In genomic region chr11:50114329-50114728, GRCm38 (mm10) we compare ENCODE assay signal across 8 mouse cellular contexts. TPM values are rescaled to one million over a fixed set of nuclear protein-coding genes. Genes with fewer than 3 reads are reported as not detected.
DNase-seq lines count a peak whose midpoint lies in the region; ATAC-seq and TF ChIP-seq lines count a peak whose summit lies in the region.

No protein-coding gene starts in this region.

- no peak overlapping the region for H3K9ac ChIP-seq in forebrain, embryonic 12.5 days
- H3K9ac ChIP-seq in hindbrain, postnatal 0 days (replicated peaks; ENCODE audit: low read length) = no peak overlapping the region
- no peak overlapping the region for H3K9ac ChIP-seq in liver, adult 2 months (ENCODE audit: low read depth, low read length)

- H3K4me2 ChIP-seq in forebrain, embryonic 12.5 days = no peak overlapping the region
- H3K4me2 ChIP-seq in hindbrain, postnatal 0 days (ENCODE audit: low read depth, low read length) = no peak overlapping the region

- no peak for TF ChIP-seq POLR2A in liver, adult 2 months (IDR thresholded peaks at IDR 0.05; ENCODE audit: extremely low read depth, insufficient read depth, low read length)

- no peaks in the 10 kb centered on the region for H3K27me3 ChIP-seq in forebrain, embryonic 12.5 days
- H3K27me3 ChIP-seq in hindbrain, postnatal 0 days (ENCODE audit: insufficient read depth, low read length) = no peaks in the 10 kb centered on the region
- no peaks in the 10 kb centered on the region for H3K27me3 ChIP-seq in liver, adult 2 months (ENCODE audit: control insufficient read depth, insufficient read depth, low read length)

- H3K36me3 ChIP-seq in forebrain, embryonic 12.5 days (replicated peaks) = peaks cover 21% of the 10 kb centered on the region
- peaks cover 3% of the 10 kb centered on the region; the same call in 1 of the 2 replicates for H3K36me3 ChIP-seq in hindbrain, postnatal 0 days (ENCODE audit: insufficient read depth, low read length)
- H3K36me3 ChIP-seq in liver, adult 2 months (ENCODE audit: control insufficient read depth, insufficient read depth, low read length) = no peaks in the 10 kb centered on the region

- H3K4me3 ChIP-seq in forebrain, embryonic 12.5 days (replicated peaks) = no peak overlapping the region
- H3K4me3 ChIP-seq in hindbrain, postnatal 0 days (ENCODE audit: low read length) = no peak overlapping the region
- no peak overlapping the region for H3K4me3 ChIP-seq in liver, adult 2 months (ENCODE audit: insufficient read depth, low read depth, low read length)

- TF ChIP-seq CTCF in hindbrain, postnatal 0 days (IDR thresholded peaks at IDR 0.05; ENCODE audit: low read depth) = peak; percentile 81
- TF ChIP-seq CTCF in liver, adult 2 months (IDR thresholded peaks at IDR 0.05; ENCODE audit: low read depth, low read length) = peak; percentile 94

- no peaks in the 10 kb centered on the region for H3K9me3 ChIP-seq in forebrain, embryonic 12.5 days
- no peaks in the 10 kb centered on the region for H3K9me3 ChIP-seq in hindbrain, postnatal 0 days (ENCODE audit: low read length)

- H3K79me2 ChIP-seq in liver, adult 2 months (ENCODE audit: control insufficient read depth, insufficient read depth, low read length) = no peaks in the 10 kb centered on the region

- H3K4me1 ChIP-seq in forebrain, embryonic 12.5 days = no peaks in the 10 kb centered on the region
- H3K4me1 ChIP-seq in hindbrain, postnatal 0 days (ENCODE audit: insufficient read depth, low read length) = no peaks in the 10 kb centered on the region
- no peaks in the 10 kb centered on the region for H3K4me1 ChIP-seq in liver, adult 2 months (ENCODE audit: control insufficient read depth, insufficient read depth, low read length)

- no peak overlapping the region for H3K27ac ChIP-seq in forebrain, embryonic 12.5 days
- no peak overlapping the region for H3K27ac ChIP-seq in hindbrain, postnatal 0 days
- no peak overlapping the region for H3K27ac ChIP-seq in liver, adult 2 months (replicated peaks; ENCODE audit: insufficient read depth, low read depth, low read length)

- WGBS in forebrain, embryonic 12.5 days = 18% methylated on average over 5 of the region's 5 CpGs
- WGBS in hindbrain, postnatal 0 days = 19% methylated on average over 5 of the region's 5 CpGs
- 18% methylated on average over 5 of the region's 5 CpGs for WGBS in liver, adult 2 months

- DNase-seq in right cerebral cortex, postnatal 10 days (ENCODE audit: low spot score in 2 of 2) = peak; percentile 60 to 74
- no peak for DNase-seq in right cerebral cortex, adult 18-20 months
- DNase-seq in c-Kit-negative CD71-positive TER-119-positive erythroid progenitor cells, embryonic 14.5 days (ENCODE audit: low read depth, low spot score) = peak; percentile 49
- peak; percentile 70 for DNase-seq in hindbrain, postnatal 0 days (ENCODE audit: low spot score)
- DNase-seq in liver, adult 2 months (ENCODE audit: extremely low read depth, low read depth, low spot score) = peak; percentile 46
- peak; percentile 81 to 86 for DNase-seq in natural killer cell, adult 2 months (ENCODE audit: low spot score in 2 of 2)
- DNase-seq in thymus, postnatal 0 days (ENCODE audit: low spot score) = peak; percentile 86

- peak; percentile 61; the same call in 1 of the 2 replicates for ATAC-seq in forebrain, embryonic 12.5 days (ENCODE audit: low FRiP score)
- ATAC-seq in hindbrain, postnatal 0 days = 0 out of 2 replicates have a peak, but pooled peaks have one; percentile 57

RNA-seq across cellular contexts. Expression of gene Tbc1d9b, which starts 16.9 kb away (rescaled TPM):
- polyA plus RNA-seq in forebrain, embryonic 12.5 days (2016; fragmentation: Nextera tagmentation; extraction: Ambion mirVana) = 38.3 and 39.2 TPM in 2 replicates
- total RNA-seq in hindbrain, postnatal 0 days (2014; rRNA removed) = 62.4 and 62.6 TPM in 2 replicates
- polyA plus RNA-seq in hindbrain, postnatal 0 days (2015; fragmentation: Nextera tagmentation; extraction: Ambion mirVana) = 32.1 and 33.5 TPM in 2 replicates
- total RNA-seq in liver, adult 2 months (2014; rRNA removed) = 19.5 and 26.2 TPM in 2 replicates
- polyA plus RNA-seq in liver, adult 2 months (2012; rRNA removed) = 29.8 and 30.5 TPM in 2 replicates
- 25.5 and 27.7 TPM in 2 replicates for polyA plus RNA-seq in thymus, postnatal 0 days (2015; fragmentation: Nextera tagmentation; extraction: Ambion mirVana)

RNA-seq across cellular contexts. Expression of gene Mrnip, which starts 59.9 kb away (rescaled TPM):
- 22.2 and 24.9 TPM in 2 replicates for polyA plus RNA-seq in forebrain, embryonic 12.5 days (2016; fragmentation: Nextera tagmentation; extraction: Ambion mirVana)
- total RNA-seq in hindbrain, postnatal 0 days (2014; rRNA removed) = 40.8 and 44.2 TPM in 2 replicates
- polyA plus RNA-seq in hindbrain, postnatal 0 days (2015; fragmentation: Nextera tagmentation; extraction: Ambion mirVana) = 33.5 and 34.0 TPM in 2 replicates
- total RNA-seq in liver, adult 2 months (2014; rRNA removed) = 8.5 and 9.3 TPM in 2 replicates
- 9.3 and 9.9 TPM in 2 replicates for polyA plus RNA-seq in liver, adult 2 months (2012; rRNA removed)
- 13.1 and 15.3 TPM in 2 replicates for polyA plus RNA-seq in thymus, postnatal 0 days (2015; fragmentation: Nextera tagmentation; extraction: Ambion mirVana)
